Mouse (Mus musculus) gastrocnemius, adult 2 months (tissue): ENCODE measurements around the gene Cdc14b. TPM values are rescaled to one million over a fixed set of nuclear protein-coding genes. Genes with fewer than 3 reads are reported as not detected.
A peak's percentile ranks its signal among the peaks of the same experiment; 100 is the strongest.

Source experiments
- DNase-seq: peaks from one replicate; pipeline ENCODE4 v3.0.0; 2022
- H3K27ac ChIP-seq: fragments of 200-600 bp; 2 replicates; pipeline ENCODE4 v1.8.1; 2022; ENCODE audit warnings: mild to moderate bottlenecking
- H3K4me3 ChIP-seq: fragments of 200-600 bp; 2 replicates; pipeline ENCODE4 v1.8.1; 2022; ENCODE audit warnings: mild to moderate bottlenecking, moderate library complexity
- CTCF ChIP-seq: fragments of 200-600 bp; IDR thresholded peaks from 2 replicates; pipeline ENCODE4 v1.8.1; 2022; ENCODE audit warnings: antibody characterized with exemption, mild to moderate bottlenecking, moderate library complexity
- intact Hi-C: fragments of 180-260 bp; cut with DNase I; formaldehyde crosslinking; loops from one replicate; pipeline ENCODE4 v1.15.1; 2025
- total RNA-seq, 2 experiments: library from RNA; stranded (reverse); gene quantifications; 2 replicates each; pipeline ENCODE4 v1.2.3; 2021

Cdc14b gene
- total RNA-seq, 2 experiments from 2014 or later, result 6.3 to 6.8 TPM

DNA sequence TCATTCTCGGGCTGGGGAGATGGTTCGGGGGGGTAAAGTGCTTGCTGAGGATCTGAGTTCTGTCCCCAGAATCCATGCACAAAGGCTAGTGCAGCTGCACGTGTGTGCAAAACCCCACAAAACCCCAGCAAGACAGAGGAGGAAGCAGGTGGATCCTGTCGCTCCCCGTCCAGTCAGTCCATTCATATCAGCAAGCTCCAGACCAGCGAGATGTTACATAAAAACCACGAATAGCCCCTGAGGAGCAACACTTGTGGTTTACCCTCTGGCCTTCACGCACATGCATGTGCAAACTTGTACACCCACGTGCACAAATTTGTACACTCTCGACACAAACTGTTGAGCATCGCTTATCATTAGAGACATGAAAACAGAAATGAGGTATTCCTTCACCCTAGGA, 34.8 kb upstream of the Cdc14b start:
- DNase-seq, result no peak
- TF ChIP-seq CTCF, result no peak
- no peak overlapping the region for H3K4me3 ChIP-seq
- intact Hi-C loops, result loop anchor here (5.0 kb wide), 1 partner anchor 128 kb away; no protein-coding TSS in a partner anchor
- H3K27ac ChIP-seq, result no peak overlapping the region

DNA sequence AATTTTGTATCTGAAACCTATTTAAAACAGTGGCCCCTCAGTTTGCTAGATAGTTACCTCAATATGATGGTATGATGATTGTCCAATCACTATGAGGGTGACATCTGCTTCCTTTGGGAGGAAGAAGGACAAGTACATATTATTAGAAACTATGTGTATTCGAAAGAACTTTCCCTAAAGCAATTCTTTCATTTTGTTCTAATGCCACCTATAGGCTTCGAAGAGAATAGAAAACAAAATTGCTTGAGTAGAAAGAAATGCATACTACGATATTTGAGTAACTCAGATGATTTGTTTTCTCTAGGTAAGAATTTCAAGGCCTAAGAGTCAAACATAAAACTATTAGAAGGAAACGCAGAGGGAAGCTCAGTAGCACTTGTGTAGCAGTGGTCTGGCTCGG, 33.9 kb upstream of the Cdc14b start:
- DNase-seq, result no peak
- TF ChIP-seq CTCF, result peak; percentile 32; the same call in 1 of the 2 replicates
- no peak overlapping the region for H3K4me3 ChIP-seq
- intact Hi-C loops, result loop anchor here (5.0 kb wide), 1 partner anchor 127 kb away; no protein-coding TSS in a partner anchor
- peak overlapping the region; percentile 38; the same call in 1 of the 2 replicates for H3K27ac ChIP-seq

DNA sequence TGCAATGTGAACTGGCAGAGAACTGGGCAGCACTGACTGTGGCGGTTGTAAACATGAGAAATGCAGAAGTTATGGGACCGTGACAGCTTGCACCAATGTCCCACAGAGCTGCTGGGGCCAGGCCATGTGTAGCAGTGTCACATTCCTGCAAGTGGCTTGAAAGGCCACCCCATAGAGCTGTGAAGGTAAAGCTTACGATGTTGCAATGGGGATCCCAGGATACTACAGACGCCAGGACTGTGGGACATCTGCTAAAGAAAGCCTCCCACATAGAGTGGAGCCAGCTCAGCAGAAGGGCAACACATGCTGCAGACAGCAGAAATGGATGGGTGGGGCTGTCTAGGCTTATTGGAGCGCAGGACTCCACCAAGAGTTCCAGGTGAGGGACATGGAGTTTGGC, 32.4 kb upstream of the Cdc14b start:
- no peak for TF ChIP-seq CTCF
- intact Hi-C loops, result loop anchor here (5.0 kb wide), 1 partner anchor 125 kb away; no protein-coding TSS in a partner anchor
- DNase-seq, result peak; percentile 50

DNA sequence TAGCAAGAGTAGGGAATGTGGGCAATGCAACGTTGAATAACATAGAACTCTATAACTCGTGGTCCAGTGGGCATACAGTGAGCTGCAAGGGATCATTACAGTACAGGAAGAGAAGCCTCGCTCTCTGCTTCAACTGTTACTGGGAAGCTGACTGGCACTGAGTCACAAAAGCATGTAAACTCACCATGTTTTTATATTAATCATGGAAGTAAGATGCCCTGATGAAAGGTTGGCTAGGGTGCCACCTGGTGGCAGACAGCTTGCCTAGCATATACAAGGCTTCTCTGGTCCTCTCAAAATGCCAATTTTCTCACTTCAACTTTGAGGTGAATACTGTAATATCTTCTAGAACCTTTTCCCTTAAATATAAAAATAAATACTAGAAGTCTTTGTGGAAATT, 31.0 kb upstream of the Cdc14b start:
- no peak overlapping the region for H3K27ac ChIP-seq
- H3K4me3 ChIP-seq, result no peak overlapping the region
- intact Hi-C loops, result loop anchor here (1.0 to 5.0 kb wide), 2 partner anchors 57 to 124 kb away; no protein-coding TSS in a partner anchor
- TF ChIP-seq CTCF, result peak; percentile 97; the same call in 1 of the 2 replicates
- peak; percentile 62 for DNase-seq

More for the DNA sequence above, 32.4 kb upstream of the Cdc14b start:
- peak overlapping the region; percentile 40; the same call in 1 of the 2 replicates for H3K27ac ChIP-seq
- H3K4me3 ChIP-seq, result no peak overlapping the region

DNA sequence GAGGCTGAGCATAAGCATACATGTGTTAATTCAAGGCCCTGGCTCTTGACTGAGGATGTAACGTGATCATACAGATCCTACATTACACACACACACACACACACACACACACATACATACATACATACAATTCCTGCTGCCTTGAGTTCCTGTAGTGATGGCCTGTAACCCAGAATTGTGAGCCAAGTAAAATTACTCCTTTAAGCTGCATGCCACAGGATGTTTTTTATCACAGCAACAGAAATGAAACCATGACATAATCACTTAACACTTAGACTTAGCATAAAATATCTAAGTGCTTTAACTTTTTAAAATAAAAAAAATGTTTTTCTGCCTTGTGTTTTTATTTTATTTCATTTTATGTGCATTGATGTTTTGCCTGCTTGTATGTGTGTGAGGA, 24.0 kb upstream of the Cdc14b start:
- no peak for TF ChIP-seq CTCF
- intact Hi-C loops, result no loop called here

DNA sequence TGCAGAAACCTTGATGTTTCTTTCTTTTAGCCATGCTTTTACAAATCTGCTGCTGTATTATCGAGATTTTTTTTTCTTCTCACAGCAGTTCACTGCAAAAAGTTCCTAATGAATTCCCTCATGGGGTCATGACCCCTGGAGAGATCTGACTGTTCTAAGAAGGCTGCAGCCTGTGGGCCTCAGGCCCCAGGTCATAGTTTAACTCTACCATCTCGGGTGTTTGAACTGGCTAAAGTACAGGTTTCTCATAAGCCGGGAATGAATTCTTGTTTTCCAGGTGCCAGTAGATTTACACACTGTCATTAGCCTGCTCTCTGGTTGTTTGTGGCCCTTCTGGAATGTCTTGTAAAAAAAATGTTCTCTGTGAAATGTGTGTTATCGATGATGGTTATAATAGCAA, 11.7 kb upstream of the Cdc14b start:
- TF ChIP-seq CTCF, result no peak
- H3K27ac ChIP-seq, result no peak overlapping the region
- H3K4me3 ChIP-seq, result no peak overlapping the region
- intact Hi-C loops, result no loop called here
- DNase-seq, result no peak

More for the DNA sequence above, 24.0 kb upstream of the Cdc14b start:
- no peak overlapping the region for H3K27ac ChIP-seq
- no peak overlapping the region for H3K4me3 ChIP-seq
- DNase-seq, result no peak

DNA sequence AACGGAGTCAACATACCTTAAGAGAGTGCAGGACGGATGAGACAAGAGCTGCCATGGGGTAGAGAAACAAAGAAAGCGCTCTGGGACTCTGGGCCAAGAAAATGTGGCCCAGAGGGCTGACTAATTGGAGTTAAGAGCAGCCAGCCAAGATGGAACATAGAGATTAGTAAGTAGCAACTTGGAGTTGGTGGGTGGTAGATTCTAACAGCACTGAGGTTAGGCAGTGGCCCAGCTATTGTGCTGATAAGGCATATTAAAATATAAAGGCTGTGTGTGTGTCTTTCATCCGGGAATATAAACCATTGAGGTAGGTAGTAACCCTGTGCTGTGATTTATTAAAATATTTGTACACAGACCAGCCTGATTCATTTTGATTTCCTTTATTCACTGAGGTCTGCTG, 11.2 kb upstream of the Cdc14b start:
- no peak for DNase-seq
- TF ChIP-seq CTCF, result no peak
- intact Hi-C loops, result no loop called here

GRCm38 (mm10) chr13:64284676-64285075, 9.6 kb upstream of the Cdc14b start:
- no peak for DNase-seq
- no peak overlapping the region for H3K27ac ChIP-seq
- H3K4me3 ChIP-seq, result no peak overlapping the region
- intact Hi-C loops, result no loop called here
- peak; percentile 36 for TF ChIP-seq CTCF

More for the DNA sequence above, 11.2 kb upstream of the Cdc14b start:
- H3K4me3 ChIP-seq, result no peak overlapping the region
- H3K27ac ChIP-seq, result no peak overlapping the region

GRCm38 (mm10) chr13:64280940-64281339, 5.8 kb upstream of the Cdc14b start:
- no peak for TF ChIP-seq CTCF
- no peak overlapping the region for H3K4me3 ChIP-seq
- no peak for DNase-seq
- H3K27ac ChIP-seq, result no peak overlapping the region
- intact Hi-C loops, result no loop called here

DNA sequence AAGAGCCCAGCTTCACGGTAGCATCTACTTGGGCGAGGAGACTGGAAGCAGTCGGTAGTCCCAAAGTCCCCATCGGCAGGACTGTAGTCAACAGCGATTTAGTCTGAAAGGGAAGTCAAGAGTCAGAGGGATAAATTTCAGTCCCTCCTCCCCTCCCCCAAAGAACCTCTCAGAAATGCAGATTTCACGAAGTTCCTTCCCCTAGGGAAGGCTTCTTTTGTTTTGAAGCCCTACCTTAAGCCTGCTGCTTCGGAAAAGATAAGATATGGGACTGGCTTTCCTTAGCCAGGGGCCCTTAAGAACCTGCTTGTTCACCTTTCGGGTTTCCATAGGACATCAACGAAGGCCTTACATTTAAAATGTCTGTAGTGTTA, 651 bp upstream of the Cdc14b start:
- DNase-seq, result no peak
- Histone ChIP-seq H3K27ac (no peak overlapping the region), H3K4me3 (peak overlapping the region; percentile 84)
- TF ChIP-seq CTCF, result no peak
- intact Hi-C loops, result no loop called here

GRCm38 (mm10) chr13:64273891-64274844, 922 bp downstream of the Cdc14b start:
- Histone ChIP-seq H3K4me3 (peak overlapping the region; percentile 84), H3K27ac (peak overlapping the region; percentile 12; the same call in 1 of the 2 replicates)
- no peak for TF ChIP-seq CTCF
- intact Hi-C loops, result no loop called here
- peak; percentile 43 for DNase-seq

DNA sequence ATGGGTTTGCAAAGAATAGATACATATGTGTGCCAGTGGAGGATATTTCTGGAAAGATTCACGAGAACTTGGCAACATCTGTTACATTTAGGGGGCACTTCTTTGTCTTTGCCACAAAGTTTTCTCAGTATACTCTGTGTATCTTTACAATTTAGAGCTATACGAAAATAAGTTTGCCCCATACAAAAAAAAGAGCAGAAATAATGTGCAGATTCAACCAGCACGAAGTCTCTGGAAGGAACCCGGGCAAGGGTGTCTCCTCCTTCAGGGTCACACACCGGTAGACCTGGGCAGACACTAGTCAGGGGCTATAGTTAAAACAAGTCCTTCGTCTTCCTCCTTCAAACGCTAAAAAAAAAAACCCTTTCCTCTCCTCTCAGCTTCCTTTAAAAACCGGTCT, 1.7 kb downstream of the Cdc14b start:
- DNase-seq, result no peak
- intact Hi-C loops, result no loop called here
- Histone ChIP-seq H3K27ac (no peak overlapping the region), H3K4me3 (no peak overlapping the region)
- no peak for TF ChIP-seq CTCF

DNA sequence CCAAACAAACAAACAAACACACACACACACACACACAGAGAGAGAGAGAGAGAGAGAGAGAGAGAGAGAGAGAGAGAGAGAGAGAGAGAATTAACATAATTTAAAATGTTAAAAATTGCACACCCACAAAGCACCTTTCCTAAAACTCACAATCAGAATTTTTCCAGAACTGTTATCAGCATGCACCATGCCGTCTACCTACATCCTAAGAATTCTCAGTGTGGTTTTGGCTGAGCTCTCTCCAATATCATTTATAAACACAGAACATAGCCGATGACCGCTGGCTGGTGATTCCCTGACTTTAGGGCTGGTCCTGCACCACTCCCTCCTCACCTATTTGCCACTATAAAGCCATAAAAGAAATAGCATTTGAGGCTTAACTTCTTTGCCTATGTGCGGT, 6.7 kb downstream of the Cdc14b start:
- DNase-seq, result no peak
- H3K27ac ChIP-seq, result no peak overlapping the region
- no peak for TF ChIP-seq CTCF
- no peak overlapping the region for H3K4me3 ChIP-seq
- intact Hi-C loops, result no loop called here
